Mouse (Mus musculus): ENCODE measurements around the gene Mrtfb.

Gene Mrtfb

GRCm38 (mm10) chr16:13440468-13440867, 184.2 kb downstream of the Mrtfb start:
- peak; percentile 46 for DNase-seq (ENCODE audit: low spot score)

- DNase-seq (ENCODE audit: low spot score): no peak
Observed at GRCm38 (mm10) chr16:13443764-13444163, 187.5 kb downstream of the Mrtfb start.

- DNase-seq (ENCODE audit: low spot score): no peak
Observed at GRCm38 (mm10) chr16:13445461-13445860, 189.2 kb downstream of the Mrtfb start.

GRCm38 (mm10) chr16:13446488-13446887, 190.2 kb downstream of the Mrtfb start:
- DNase-seq (ENCODE audit: low spot score): no peak

- DNase-seq (ENCODE audit: low spot score): no peak
Observed at GRCm38 (mm10) chr16:13446971-13447283, 190.6 kb downstream of the Mrtfb start.

GRCm38 (mm10) chr16:13447284-13448050, 191.2 kb downstream of the Mrtfb start:
- DNase-seq (ENCODE audit: low spot score): no peak

- no peak for DNase-seq (ENCODE audit: low spot score)
Observed at GRCm38 (mm10) chr16:13448051-13448705, 191.9 kb downstream of the Mrtfb start.

- DNase-seq (ENCODE audit: low spot score): no peak
Observed at GRCm38 (mm10) chr16:13448706-13449090, 192.4 kb downstream of the Mrtfb start.

- no peak for DNase-seq (ENCODE audit: low spot score)
Observed at GRCm38 (mm10) chr16:13449491-13449890, 193.2 kb downstream of the Mrtfb start.

GRCm38 (mm10) chr16:13450831-13451230, 194.6 kb downstream of the Mrtfb start:
- DNase-seq (ENCODE audit: low spot score): no peak

- no peak for DNase-seq (ENCODE audit: low spot score)
Observed at GRCm38 (mm10) chr16:13451991-13452390, 195.7 kb downstream of the Mrtfb start.

GRCm38 (mm10) chr16:13452661-13453060, 196.4 kb downstream of the Mrtfb start:
- no peak for DNase-seq (ENCODE audit: low spot score)

- no peak for DNase-seq (ENCODE audit: low spot score)
Observed at GRCm38 (mm10) chr16:13454026-13454600, 197.8 kb downstream of the Mrtfb start.

- DNase-seq (ENCODE audit: low spot score): no peak
Observed at GRCm38 (mm10) chr16:13455560-13455959, 199.3 kb downstream of the Mrtfb start.

- DNase-seq (ENCODE audit: low spot score): no peak
Observed at GRCm38 (mm10) chr16:13458556-13458955, 202.3 kb downstream of the Mrtfb start.

GRCm38 (mm10) chr16:13460071-13460470, 203.8 kb downstream of the Mrtfb start:
- no peak for DNase-seq (ENCODE audit: low spot score)

- no peak for DNase-seq (ENCODE audit: low spot score)
Observed at GRCm38 (mm10) chr16:13460777-13461408, 204.6 kb downstream of the Mrtfb start.

- DNase-seq (ENCODE audit: low spot score): no peak
Observed at GRCm38 (mm10) chr16:13464662-13465061, 208.4 kb downstream of the Mrtfb start.

Data from c-Kit-positive CD71-positive TER-119-positive erythroid progenitor cells, embryonic 14.5 days (primary cell).